Mouse (Mus musculus) thymus, postnatal 25 days (tissue): ENCODE measurements at regions not wholly inside any gene's neighbourhood (a gene's known extent, or its start where the extent isn't known, plus 50 kb on each side); places are given as distances from the start of the nearest gene placed in this dataset.

Source experiments
- DNase-seq: peaks from one replicate; pipeline ENCODE4 v3.0.0; 2022

DNA sequence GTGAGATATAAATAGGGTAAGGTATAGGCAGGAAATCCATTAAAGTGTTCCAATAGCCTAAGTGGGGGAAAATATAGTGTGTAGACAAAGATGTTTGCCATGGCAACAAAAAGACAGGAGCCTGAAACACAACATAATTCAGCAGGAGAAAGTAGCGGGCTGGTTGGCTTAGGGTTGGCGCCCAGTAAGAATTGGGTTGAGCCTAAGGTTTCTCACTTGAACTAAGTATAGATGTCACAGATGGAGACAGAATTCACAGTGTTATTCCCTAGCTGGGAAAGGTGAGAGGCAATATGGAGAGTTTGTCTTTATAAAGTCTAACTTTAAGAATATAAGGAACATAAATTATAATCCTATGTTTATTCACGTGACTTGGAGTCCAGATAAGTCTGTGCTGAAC, 64.8 kb upstream of the Ogfrl1 start:
- DNase-seq, result no peak

DNA sequence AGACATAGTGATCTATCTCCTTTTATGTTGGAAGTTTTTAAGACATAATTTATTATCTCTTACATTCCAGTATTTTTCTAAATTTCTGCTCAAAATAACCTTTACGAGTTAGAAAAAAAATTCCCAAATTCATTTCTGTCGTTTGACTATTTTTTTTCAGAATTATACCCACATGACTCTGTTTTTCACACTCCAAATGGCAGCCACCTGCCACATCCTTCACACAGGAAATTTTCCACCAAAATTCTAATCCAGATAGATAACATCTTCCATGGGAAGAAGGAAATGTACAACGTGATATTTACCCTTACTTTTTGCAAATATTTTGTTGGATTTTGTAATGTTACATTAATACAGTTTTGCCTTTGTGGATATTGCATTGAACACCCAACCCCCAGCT, 66.5 kb upstream of the Ogfrl1 start:
- no peak for DNase-seq

DNA sequence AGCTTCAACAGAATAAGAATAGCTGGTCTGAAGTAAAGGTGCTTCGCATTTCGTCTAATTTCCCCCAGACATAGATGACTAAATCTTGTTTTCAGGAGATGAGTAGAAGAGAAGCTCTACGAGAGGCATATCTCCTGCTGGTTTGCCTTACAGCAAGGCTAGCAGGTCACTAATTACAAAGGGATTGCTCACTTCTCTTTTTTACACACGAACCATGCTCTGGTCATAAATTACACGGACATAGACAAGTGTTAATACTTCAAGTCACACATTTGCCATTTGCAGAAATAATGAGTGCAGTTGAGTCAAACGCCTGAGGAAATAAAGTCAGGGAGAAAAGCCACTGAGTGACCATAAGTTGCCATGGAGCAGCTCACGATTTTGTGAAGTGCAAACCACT, 68.8 kb upstream of the Ogfrl1 start:
- DNase-seq, result no peak

DNA sequence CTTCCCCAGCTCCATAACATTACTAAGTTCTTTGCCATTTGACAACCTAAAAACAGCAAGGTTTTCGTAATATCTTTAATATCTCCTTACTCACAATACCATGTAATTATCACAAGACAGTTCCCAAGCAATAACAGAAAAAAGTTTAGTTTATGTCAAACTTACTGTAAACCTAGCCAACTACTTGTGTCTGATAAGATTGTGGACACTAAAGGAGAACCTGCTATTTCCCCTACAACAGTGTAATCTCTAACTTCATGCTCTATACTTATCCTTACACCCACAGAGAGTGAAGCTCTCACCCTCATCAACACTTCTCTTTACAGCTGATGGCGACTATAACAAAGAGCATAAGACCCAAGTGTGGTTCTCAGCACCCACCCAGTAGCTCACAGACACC, 69.8 kb upstream of the Ogfrl1 start:
- DNase-seq, result no peak

DNA sequence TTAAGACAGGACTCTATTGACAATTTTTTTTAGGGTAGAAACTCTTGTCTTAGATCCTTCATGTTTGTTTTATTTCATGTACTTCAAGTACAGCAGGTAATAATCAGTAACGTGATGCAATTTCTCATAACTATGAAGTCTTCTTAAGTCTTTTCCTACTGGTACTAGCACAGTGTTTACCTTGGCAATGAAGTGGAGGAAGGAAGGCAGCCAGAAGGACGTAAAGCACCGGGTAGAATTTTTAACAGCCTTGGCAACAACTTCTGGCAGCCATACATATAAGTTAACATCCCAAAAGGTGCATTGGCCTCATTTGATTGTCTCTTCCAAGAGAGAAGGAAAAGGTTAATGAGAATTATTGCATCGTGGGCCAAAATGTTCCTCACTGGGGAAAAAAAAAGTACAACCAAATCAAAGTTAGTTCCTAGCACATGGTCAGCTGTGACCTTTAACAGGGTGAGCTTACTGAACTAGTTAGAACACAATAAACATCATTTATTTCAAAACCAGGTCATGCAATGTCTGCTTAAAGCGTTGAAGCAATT, 83.3 kb upstream of the Ogfrl1 start:
- DNase-seq, result no peak

DNA sequence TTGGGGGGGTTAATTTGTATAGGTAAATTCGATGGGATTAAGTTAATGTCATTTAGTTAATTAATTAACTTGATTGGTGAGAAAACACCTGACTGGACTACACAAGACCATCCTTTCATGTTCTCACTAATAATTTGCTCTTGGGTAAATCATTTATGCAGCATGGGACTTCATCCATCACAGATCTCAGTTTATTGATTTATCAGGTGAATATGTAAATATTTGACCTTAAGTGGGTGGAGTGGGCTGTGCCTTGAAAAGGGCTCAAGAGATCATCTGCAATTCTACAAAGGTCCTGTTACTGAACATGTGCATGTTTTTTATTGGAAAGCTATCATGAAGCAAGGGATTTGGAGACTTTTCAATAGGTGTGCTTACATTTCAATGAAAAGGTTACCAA, 87.0 kb upstream of the Ogfrl1 start:
- no peak for DNase-seq

DNA sequence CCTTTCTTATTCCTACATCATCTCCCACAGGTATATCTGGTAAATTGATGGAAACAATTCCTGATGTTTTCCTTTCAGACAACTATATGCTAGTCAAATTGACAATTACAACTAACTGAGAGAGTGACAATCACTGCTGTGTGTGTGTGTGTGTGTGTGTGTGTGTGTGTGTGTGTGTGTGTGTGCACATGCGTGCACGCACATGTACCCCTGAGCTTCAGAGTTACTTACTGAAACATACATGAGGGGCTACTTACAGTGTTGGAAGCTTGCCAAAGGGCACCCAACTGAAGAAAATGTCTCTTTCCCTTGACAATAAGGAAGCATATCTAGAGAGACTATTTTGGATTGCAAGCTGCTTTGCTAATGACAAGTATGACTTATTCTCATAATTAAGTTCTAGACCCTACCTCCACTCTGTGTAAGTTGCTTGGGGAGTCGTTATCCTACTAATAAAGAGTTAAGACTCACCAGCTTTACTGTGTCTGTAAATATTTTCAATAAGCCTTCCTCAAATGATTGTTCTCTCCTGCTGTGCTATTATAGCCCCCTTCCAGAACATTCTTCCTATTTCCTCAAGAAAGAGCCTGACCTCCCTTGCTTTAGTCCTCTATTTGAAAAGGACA, 87.7 kb upstream of the Ogfrl1 start:
- no peak for DNase-seq

DNA sequence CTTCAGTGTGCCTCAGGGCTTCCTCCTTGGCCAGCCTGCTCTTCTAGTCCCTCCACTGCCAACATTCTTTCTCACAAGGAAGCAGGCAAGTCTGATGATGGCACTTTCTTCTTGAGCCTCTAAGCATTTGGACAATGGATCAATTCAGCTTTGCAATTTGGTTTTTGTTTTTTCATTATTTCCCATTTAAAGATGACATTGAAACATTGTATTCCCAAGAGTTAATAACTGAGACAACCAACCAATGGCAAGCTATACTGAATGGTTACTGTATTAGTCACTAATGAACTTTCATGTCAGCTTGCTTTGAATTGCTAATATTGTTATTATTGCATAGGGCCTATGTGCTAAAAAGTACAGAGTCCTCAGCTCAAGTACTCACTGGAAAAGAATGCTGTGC, 89.5 kb upstream of the Ogfrl1 start:
- no peak for DNase-seq

DNA sequence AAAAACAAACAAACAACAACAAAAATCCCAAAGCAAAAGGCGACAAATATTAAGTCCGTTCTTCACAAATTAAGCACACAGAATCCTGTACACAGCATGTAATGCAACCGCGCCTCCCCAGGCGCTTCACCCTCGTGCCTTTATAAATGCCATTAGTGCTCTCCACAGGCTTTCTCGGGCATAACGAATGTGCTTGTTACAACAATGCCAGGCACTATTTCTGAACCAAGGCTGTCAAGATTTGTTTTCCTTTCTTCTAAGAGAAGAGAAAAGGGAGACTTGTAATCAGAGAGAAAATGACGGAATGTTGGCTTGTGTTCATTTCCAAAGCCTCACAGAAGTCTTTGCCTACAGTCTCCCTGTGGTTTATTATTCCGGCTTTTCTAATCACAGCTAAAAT, 93.1 kb upstream of the Ogfrl1 start:
- DNase-seq, result no peak

DNA sequence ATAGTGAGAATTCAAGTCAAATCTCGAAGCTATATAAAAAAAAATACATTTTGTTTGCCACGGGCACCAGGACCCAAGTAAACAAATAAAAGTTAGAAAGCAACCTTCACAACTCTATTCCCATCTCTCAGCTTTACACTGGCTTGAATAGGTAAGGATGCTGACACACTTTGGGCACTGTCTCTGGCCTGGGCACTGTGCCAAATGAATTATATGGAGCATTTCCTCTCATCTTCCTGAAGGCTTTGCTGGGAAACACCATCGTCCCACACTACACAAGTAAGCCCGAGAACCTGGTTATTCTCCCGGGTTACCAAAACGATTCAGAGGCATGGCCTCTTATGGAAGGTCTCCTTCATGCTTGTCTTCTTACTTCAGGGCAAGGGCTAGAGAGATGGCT, 93.5 kb upstream of the Ogfrl1 start:
- no peak for DNase-seq

DNA sequence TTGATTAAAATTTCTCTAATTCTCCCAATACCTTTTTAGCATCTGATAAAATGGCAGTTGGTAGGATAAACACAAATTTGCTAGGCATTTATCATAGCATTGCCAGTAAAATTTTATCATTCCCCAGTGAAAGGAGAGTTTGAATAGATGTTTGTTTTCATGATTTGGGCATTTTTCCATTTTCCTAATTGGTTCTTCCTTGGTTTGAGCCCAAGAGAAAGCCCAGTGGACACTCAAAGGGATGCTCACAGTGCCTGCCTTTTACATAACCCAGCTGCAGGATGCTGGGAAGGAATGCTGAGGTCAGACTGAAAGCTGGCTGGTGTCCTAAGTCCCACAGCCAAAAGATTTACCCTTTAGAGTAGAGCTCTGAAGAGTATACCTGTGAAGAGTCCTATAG, 95.4 kb upstream of the Ogfrl1 start:
- DNase-seq, result no peak

DNA sequence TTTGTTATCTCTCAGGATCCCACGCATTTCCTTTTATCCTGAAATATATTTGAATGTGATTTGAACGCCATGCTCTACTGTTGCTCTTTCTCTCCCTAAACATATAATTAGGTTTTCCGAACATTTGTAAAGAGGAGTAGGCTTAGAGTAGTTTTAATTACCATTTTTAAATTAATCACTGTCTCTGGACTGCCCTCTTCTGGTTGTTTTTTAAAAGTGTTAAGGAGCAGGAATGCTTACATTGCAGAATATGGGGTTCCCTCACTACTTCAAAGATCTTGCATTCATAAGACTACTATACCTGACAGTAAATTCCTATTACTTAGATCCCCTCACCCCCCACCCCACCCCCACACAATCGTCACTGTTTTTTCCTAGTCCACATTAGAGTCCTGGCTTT, 97.8 kb upstream of the Ogfrl1 start:
- no peak for DNase-seq

DNA sequence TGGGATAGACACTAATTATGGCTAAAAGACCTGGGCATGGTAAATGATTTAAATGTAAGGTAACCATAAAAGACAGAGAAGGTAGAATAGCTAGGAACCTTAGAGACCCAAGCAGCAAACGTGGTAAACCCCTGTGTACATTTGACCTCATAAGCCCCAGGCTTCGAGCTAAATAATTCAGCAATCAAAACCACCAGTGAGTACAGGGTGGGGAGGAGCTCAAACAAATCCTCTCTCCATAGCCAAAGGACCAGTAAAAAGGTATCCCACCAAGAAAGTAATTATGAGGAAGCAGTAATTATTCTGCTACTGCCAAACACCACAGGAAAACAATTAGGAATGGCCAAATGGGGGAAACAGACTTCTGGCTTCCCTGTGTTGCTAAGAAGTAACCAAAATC, 122.5 kb upstream of the Ogfrl1 start:
- no peak for DNase-seq

DNA sequence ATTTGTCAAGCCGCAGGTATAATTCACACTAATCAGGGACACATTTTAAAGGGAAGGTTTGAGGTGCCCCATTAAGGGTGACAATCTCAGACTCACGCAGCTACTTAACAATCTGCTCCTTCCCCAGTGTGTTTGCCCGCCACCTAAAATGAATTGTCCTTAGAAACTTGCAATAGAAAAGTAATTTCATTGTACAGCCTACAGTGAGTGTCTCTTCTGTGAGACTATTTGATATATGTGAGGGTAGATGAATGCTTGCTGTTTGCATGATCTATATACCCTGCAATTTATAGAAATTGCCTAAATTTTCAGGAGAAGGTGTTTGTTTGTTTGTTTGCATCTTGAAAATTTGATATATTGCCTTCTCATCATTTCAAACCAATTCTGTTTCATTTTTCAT, 135.1 kb upstream of the Ogfrl1 start:
- no peak for DNase-seq

DNA sequence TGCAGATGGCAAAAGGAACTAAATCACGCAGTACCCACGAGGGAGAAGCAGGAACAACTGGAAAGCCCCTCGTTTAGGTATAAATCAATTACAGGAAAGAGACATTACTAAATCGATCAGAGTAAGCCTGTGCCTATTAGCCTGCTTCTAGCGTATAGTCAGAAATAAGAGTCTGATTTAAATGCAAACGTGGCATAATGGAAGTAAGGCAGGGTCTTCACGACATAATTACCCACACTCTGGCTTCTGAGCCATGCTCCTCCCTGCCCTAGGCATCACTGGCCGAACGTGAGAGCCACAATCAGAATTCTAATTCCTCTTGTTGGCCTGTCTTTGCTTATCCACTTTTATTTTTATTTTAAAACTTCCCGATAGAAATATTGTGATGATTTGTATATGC, 139.0 kb upstream of the Ogfrl1 start:
- no peak for DNase-seq

DNA sequence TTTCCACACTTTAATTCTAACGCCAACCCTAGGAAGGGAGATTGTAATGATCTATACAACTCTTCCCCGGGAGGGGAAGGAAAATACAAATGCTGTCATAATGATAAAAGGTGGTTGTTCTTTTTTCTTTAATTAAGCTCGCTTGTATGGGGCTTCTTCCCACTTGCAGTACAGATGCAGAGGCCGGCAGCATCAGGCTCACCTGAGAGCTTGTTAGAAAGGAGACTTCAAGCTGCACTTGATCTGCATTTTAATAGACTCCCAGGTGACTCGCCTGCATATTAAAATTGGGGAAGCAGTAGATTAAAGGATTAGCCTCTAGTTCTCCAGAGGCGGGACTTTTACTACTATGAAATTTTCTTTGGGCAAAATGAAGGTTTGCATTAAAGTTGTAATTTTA, 140.8 kb upstream of the Ogfrl1 start:
- no peak for DNase-seq

DNA sequence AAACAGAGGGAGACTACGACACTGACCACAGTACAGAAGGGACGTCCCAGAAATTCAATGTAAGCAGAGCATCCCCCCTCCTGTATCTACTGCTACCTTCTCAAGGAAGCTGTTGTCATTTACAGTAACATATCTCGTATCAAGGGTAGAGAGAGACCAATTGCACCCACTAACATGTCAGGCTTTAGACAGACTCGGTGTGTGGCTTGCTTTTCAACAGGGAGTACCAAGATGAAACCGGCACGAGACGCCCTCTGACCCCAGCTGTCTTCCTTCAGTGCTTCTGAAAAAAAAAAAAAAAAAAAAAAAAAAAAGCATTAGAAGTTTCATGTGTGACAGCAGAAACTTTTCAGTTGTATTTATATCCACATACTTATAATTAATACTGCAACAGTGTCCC, 143.0 kb upstream of the Ogfrl1 start:
- DNase-seq, result no peak

DNA sequence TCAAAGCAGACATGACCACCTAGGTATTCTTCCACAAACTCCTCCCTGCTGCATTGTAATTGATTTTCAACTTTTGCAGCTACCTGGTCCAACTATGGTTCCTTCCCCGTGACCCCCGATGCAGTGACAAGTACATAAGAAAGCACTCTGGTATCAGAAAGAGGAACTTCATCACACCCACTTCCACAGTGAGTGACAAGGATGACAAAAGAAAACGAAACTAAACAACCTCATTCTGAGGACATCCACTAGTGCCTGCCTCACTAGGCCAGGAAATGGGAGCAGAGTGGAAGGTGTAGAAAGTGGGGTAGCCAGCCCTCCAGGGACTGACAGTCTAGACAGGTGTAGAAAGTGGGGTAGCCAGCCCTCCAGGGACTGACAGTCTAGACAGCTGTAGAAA, 158.2 kb upstream of the Ogfrl1 start:
- DNase-seq, result no peak

DNA sequence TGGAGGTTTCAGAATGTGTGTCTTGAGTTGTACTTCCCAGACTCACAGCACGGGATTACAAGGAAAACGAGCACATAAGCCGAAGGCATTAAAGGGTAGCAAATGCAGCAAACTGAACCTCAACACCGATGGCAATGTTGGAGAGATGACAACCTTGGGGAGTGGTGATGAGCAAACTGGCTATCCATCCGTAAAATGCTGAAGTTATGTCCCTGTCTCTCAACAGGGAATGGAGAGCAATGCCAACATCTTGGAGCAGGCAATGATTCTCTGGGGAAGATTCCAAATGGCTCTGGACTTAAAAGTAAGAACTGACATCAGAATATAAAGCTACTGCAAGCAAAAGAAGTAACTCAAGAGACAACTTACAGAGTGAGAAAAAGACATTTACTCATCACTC, 170.5 kb upstream of the Ogfrl1 start:
- DNase-seq, result no peak

DNA sequence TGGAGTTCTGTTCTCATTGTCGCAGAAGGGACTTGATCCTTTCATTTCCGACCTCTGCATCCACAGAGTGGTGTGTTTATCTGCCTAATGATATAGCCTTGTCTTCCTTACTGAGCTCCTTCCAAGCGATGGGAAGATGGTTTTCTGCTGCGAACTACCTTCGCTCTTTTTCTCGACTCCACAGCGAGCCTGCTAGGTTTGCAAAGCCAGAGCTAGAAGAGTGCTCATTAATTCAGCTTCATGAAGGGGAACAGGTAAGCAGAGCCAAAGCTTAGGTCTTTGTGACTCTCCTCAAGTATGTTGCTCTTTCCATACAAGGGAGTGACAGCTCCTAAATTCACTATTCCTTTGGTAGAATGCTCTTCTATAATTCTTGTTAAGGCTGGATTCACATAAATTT, 176.9 kb upstream of the Ogfrl1 start:
- DNase-seq, result no peak

DNA sequence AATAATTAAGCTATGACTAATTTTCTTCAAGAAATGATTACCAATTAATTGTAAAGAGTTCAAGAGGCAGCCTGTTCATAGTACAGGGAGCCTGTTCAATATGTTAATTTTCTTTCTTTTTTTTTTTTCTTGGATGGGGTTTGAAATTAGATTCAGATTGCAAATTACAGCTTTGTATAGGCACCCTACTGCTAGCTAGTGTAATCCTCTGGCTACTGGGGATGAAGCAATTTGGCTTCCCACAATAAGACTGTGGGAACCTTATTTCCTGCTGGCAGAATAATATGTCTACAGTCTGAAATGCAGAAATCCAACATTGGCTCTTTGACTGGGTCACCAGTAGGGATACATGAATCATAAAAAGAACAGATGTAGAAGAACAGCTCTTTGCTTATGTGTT, 177.4 kb upstream of the Ogfrl1 start:
- no peak for DNase-seq

DNA sequence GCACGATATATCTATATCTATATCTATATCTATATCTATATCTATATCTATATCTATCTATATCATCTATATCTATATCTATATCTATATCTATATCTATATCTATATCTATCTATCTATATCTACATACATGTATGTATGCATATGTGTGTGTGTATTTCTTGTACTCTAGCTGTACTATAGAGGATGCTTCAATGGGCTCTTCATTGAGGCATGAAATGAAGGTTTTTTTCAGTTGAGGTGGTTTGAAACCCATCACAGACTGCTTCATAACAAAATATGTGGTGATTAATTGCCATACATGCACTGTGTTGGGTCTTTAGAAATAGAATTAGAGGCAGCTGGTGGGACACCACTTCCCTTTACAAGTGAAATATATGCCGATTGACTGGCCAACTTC, 177.9 kb upstream of the Ogfrl1 start:
- DNase-seq, result no peak

DNA sequence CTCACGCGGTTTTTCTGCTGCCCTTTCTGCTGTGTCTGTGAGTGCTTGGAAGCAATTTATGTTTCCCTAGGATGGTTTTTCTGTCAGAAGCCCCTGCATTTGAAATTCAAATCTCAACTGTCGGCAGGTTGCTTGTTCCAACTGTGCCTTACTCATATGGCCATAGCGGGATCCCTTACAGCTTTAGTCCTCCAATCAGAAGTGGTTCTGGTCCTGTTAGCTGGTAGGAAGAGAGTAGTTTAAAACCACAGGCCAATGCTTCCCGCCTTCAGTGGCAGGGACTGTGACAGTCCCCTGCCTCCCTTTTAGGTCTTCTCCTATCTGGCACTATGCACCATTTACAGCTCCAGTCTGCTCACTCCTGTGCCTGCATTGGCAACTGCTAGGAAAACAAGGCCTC, 178.6 kb upstream of the Ogfrl1 start:
- no peak for DNase-seq

DNA sequence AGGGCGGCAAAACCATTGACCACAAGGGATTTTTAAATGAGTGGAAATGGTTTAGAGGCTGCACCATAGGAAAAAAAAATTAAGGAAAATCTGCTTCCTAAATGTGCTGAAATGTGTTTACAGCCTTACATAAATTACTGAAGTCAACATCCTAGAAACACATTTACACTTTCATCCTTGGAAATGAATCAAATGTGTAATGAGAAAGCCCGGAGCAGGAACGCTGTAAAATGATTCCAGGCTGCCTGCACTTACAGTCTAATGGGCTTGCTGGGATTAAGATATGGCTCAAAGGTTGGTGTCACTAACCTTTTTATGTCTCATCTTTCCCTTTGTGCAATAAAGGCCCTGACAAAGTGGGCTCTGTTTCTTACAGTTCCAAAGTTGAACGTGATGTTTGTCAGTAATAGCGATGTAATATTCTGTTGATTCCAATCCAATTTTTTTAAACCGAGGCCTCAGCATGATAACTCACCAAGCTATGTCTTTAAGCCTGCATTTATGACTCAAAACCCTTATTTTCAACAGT, 172.1 kb upstream of the B3gat2 start:
- no peak for DNase-seq

DNA sequence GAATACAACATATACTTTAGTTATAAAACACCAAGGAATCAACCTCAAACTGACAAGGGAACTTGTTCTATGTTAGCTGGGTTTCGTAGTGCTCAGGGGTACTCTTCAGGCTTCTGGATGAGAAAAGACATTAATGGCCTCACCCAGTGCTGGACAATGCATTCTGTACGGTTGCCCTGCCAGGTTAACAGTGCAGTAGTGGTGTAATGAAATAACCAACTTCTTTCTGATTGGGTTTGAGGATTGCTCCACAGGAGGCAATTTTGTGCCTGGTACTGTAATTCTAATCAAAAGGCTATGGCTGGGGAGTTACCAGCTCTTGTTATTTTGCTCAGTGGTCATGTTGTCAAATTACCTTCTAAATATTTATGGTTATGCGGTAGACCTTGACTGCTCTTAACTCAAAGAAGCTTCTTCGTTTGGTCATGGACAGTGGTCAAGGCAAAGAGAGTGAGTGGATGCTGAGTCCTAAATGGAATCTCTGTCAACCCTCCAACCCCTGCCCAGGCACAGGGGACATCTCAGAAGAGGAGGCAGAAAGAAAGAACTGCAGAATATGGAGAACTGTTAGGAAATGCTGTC, 158.8 kb upstream of the B3gat2 start:
- no peak for DNase-seq
